Mouse (Mus musculus) MEL (cell line): Measurements from ENCODE around the gene 1700123K08Rik. TPM values are rescaled to one million over a fixed set of nuclear protein-coding genes. Genes with fewer than 3 reads are reported as not detected.

Experiments used
- DNase-seq: peaks from one replicate; pipeline ENCODE4 v3.0.0; 2011; ENCODE audit warnings: low read depth, low spot score
- H3K27ac ChIP-seq: 2 replicates; pipeline ENCODE4 v1.5.1; 2012; ENCODE audit warnings: low read depth, mild to moderate bottlenecking, control low read depth, low read length, moderate library complexity; ENCODE audit not compliant: control insufficient read depth
- H3K27me3 ChIP-seq, 2 experiments: fragments of 150-350 bp in 1 of 2; sonication (generic) in 1 of 2; 2 replicates each; pipeline ENCODE4 v1.6.1; 2012; ENCODE audit warnings: low read length in 2 of 2, mild to moderate bottlenecking in 2 of 2, improper control_type of control experiment in 1 of 2, moderate library complexity in 1 of 2; ENCODE audit not compliant: insufficient read depth in 2 of 2, control insufficient read depth in 1 of 2
- H3K36me3 ChIP-seq, 2 experiments: 2 replicates each; pipeline ENCODE4 v1.6.1; 2012 to 2014; ENCODE audit warnings: low read length in 2 of 2, improper control_type of control experiment in 1 of 2, inconsistent platforms in 1 of 2, mild to moderate bottlenecking in 1 of 2; ENCODE audit not compliant: insufficient read depth in 2 of 2, control insufficient read depth in 1 of 2
- H3K4me1 ChIP-seq, 2 experiments: fragments of 150-350 bp in 1 of 2; sonication (generic) in 1 of 2; 2 replicates each; pipeline ENCODE4 v1.6.1; 2012; ENCODE audit warnings: low read length in 2 of 2, improper control_type of control experiment in 1 of 2, mild to moderate bottlenecking in 1 of 2; ENCODE audit not compliant: insufficient read depth in 2 of 2, control insufficient read depth in 1 of 2
- H3K4me3 ChIP-seq, 2 experiments: fragments of 150-350 bp in 1 of 2; sonication (generic) in 1 of 2; 2 replicates each; pipeline ENCODE4 v1.5.1; 2012; ENCODE audit warnings: low read depth in 2 of 2, low read length in 2 of 2, mild to moderate bottlenecking in 2 of 2, moderate library complexity in 2 of 2, control low read depth in 1 of 2, improper control_type of control experiment in 1 of 2; ENCODE audit not compliant: control insufficient read depth in 1 of 2, insufficient read depth in 1 of 2
- H3K79me2 ChIP-seq: 2 replicates; pipeline ENCODE4 v1.6.1; 2012; ENCODE audit warnings: mild to moderate bottlenecking, low read length, moderate library complexity; ENCODE audit not compliant: control insufficient read depth, poor library complexity, insufficient read depth
- H3K9ac ChIP-seq: 2 replicates; pipeline ENCODE4 v1.6.1; 2012; ENCODE audit warnings: low read depth, mild to moderate bottlenecking, control low read depth, low read length, moderate library complexity; ENCODE audit not compliant: control insufficient read depth, poor library complexity, severe bottlenecking
- H3K9me3 ChIP-seq: fragments of 150-350 bp; sonication (generic); replicated peaks from 2 replicates; pipeline ENCODE4 v1.6.1; 2012; ENCODE audit warnings: mild to moderate bottlenecking, low read length, improper control_type of control experiment, moderate library complexity; ENCODE audit not compliant: insufficient read depth
- CHD2 ChIP-seq: IDR thresholded peaks from 2 replicates; pipeline ENCODE4 v1.6.1; 2011; ENCODE audit warnings: low read length, improper control_type of control experiment
- CTCF ChIP-seq, 3 experiments: IDR thresholded peaks in 2 of 3; conservative IDR thresholded peaks in 1 of 3; 2 replicates each; pipeline ENCODE4 v1.5.1; 2011 to 2012; ENCODE audit warnings: low read length in 3 of 3, low read depth in 2 of 3, mild to moderate bottlenecking in 2 of 3, improper control_type of control experiment in 1 of 3, inconsistent platforms in 1 of 3, mixed read lengths in 1 of 3, moderate library complexity in 1 of 3; ENCODE audit not compliant: control insufficient read depth in 1 of 3, insufficient read depth in 1 of 3, poor library complexity in 1 of 3, severe bottlenecking in 1 of 3
- E2F4 ChIP-seq: IDR thresholded peaks from 2 replicates; pipeline ENCODE4 v1.6.1; 2011; ENCODE audit warnings: low read depth, low read length, improper control_type of control experiment, borderline replicate concordance
- EP300 ChIP-seq, 2 experiments: IDR thresholded peaks; 2 replicates each; pipeline ENCODE4 v1.6.1; 2011; ENCODE audit warnings: improper control_type of control experiment in 2 of 2, low read length in 2 of 2, low read depth in 1 of 2, mild to moderate bottlenecking in 1 of 2
- ETS1 ChIP-seq: IDR thresholded peaks from 2 replicates; pipeline ENCODE4 v1.6.1; 2012; ENCODE audit warnings: low read depth, mild to moderate bottlenecking, inconsistent platforms, low read length, improper control_type of control experiment, moderate library complexity
- GABPA ChIP-seq: IDR thresholded peaks from 2 replicates; pipeline ENCODE4 v1.6.1; 2012; ENCODE audit warnings: low read depth, mild to moderate bottlenecking, inconsistent platforms, low read length, improper control_type of control experiment, moderate library complexity
- GATA1 ChIP-seq: IDR thresholded peaks from 2 replicates; pipeline ENCODE4 v1.6.1; 2011; ENCODE audit warnings: low read depth, low read length, improper control_type of control experiment
- KAT2A ChIP-seq: conservative IDR thresholded peaks from 2 replicates; pipeline ENCODE4 v1.6.1; 2012; ENCODE audit warnings: low read depth, low read length, improper control_type of control experiment, inconsistent platforms
- MAFK ChIP-seq: IDR thresholded peaks from 2 replicates; pipeline ENCODE4 v1.6.1; 2011; ENCODE audit warnings: low read depth, mild to moderate bottlenecking, low read length, improper control_type of control experiment, borderline replicate concordance
- MAX ChIP-seq: IDR thresholded peaks from 2 replicates; pipeline ENCODE4 v1.6.1; 2011; ENCODE audit warnings: low read length, improper control_type of control experiment
- MEF2A ChIP-seq: IDR thresholded peaks from 2 replicates; pipeline ENCODE4 v1.6.1; 2014; ENCODE audit warnings: low read depth, mild to moderate bottlenecking, inconsistent platforms, low read length, improper control_type of control experiment; ENCODE audit not compliant: poor library complexity, insufficient replicate concordance, severe bottlenecking; ENCODE audit errors: extremely low read depth
- MXI1 ChIP-seq: IDR thresholded peaks from 2 replicates; pipeline ENCODE4 v1.6.1; 2011; ENCODE audit warnings: mild to moderate bottlenecking, low read depth, low read length, improper control_type of control experiment
- MYB ChIP-seq: IDR thresholded peaks from 2 replicates; pipeline ENCODE4 v1.6.1; 2011; ENCODE audit warnings: mild to moderate bottlenecking, low read depth, low read length, improper control_type of control experiment
- NELFE ChIP-seq: IDR thresholded peaks from 2 replicates; pipeline ENCODE4 v1.6.1; 2011; ENCODE audit warnings: low read depth, low read length, improper control_type of control experiment
- NRF1 ChIP-seq: IDR thresholded peaks from 2 replicates; pipeline ENCODE4 v1.6.1; 2014; ENCODE audit warnings: low read depth, mild to moderate bottlenecking, inconsistent platforms, low read length, improper control_type of control experiment, moderate library complexity; ENCODE audit not compliant: poor library complexity, insufficient read depth, severe bottlenecking
- POLR2A ChIP-seq, 2 experiments: IDR thresholded peaks; 2 replicates each; pipeline ENCODE4 v1.6.1; 2011 to 2012; ENCODE audit warnings: low read length in 2 of 2, mild to moderate bottlenecking in 2 of 2, control low read depth in 1 of 2, improper control_type of control experiment in 1 of 2, low read depth in 1 of 2, moderate library complexity in 1 of 2; ENCODE audit not compliant: control insufficient read depth in 1 of 2, insufficient read depth in 1 of 2, poor library complexity in 1 of 2
- POLR2AphosphoS2 ChIP-seq: IDR thresholded peaks from 2 replicates; pipeline ENCODE4 v1.6.1; 2011; ENCODE audit warnings: low read length, improper control_type of control experiment
- POLR2AphosphoS5 ChIP-seq: IDR thresholded peaks from 2 replicates; pipeline ENCODE4 v1.6.1; 2012; ENCODE audit warnings: low read depth, borderline replicate concordance, mild to moderate bottlenecking, inconsistent platforms, low read length, moderate library complexity, mixed read lengths
- RAD21 ChIP-seq: IDR thresholded peaks from 2 replicates; pipeline ENCODE4 v1.6.1; 2011; ENCODE audit warnings: mild to moderate bottlenecking, low read depth, low read length, improper control_type of control experiment
- SMC3 ChIP-seq: IDR thresholded peaks from 2 replicates; pipeline ENCODE4 v1.6.1; 2011; ENCODE audit warnings: low read depth, low read length, improper control_type of control experiment
- TAL1 ChIP-seq: IDR thresholded peaks from 2 replicates; pipeline ENCODE4 v1.6.1; 2012; ENCODE audit warnings: mild to moderate bottlenecking, inconsistent platforms, low read length, moderate library complexity, mixed read lengths
- TCF12 ChIP-seq: IDR thresholded peaks from 2 replicates; pipeline ENCODE4 v1.6.1; 2014; ENCODE audit warnings: low read depth, mild to moderate bottlenecking, inconsistent platforms, low read length, improper control_type of control experiment, moderate library complexity
- USF1 ChIP-seq: IDR thresholded peaks from 2 replicates; pipeline ENCODE4 v1.6.1; 2014; ENCODE audit warnings: low read depth, mild to moderate bottlenecking, inconsistent platforms, low read length, improper control_type of control experiment, moderate library complexity
- ZC3H11A ChIP-seq: IDR thresholded peaks from 2 replicates; pipeline ENCODE4 v1.6.1; 2012; ENCODE audit warnings: low read depth, mild to moderate bottlenecking, inconsistent platforms, low read length, improper control_type of control experiment
- ZKSCAN1 ChIP-seq: IDR thresholded peaks from 2 replicates; pipeline ENCODE4 v1.6.1; 2012; ENCODE audit warnings: low read depth, mild to moderate bottlenecking, inconsistent platforms, low read length, improper control_type of control experiment, moderate library complexity
- ZNF384 ChIP-seq: IDR thresholded peaks from 2 replicates; pipeline ENCODE4 v1.6.1; 2012; ENCODE audit warnings: low read depth, mild to moderate bottlenecking, inconsistent platforms, low read length, improper control_type of control experiment
- polyA plus RNA-seq, 2 experiments: library from polyadenylated mRNA; stranded (reverse) in 1 of 2; unstranded in 1 of 2; fragments of >175 nt in 1 of 2; fragments of >200 nt in 1 of 2; gene quantifications; 2 replicates each; pipeline versions ENCODE4 v1.2.1 to v1.2.4; 2012; ENCODE audit warnings: low replicate concordance in 2 of 2, low read depth in 1 of 2; ENCODE audit not compliant: insufficient read length in 2 of 2, insufficient read depth in 1 of 2, missing spikeins in 1 of 2
- total RNA-seq: library from RNA; depleted of rRNA; stranded (reverse); fragments of 300-350 nt; gene quantifications from 2 replicates; pipeline ENCODE4 v1.2.3, GENCODE M21; 2012

Gene 1700123K08Rik
- total and polyA plus RNA-seq, 3 experiments, result not detected

DNA sequence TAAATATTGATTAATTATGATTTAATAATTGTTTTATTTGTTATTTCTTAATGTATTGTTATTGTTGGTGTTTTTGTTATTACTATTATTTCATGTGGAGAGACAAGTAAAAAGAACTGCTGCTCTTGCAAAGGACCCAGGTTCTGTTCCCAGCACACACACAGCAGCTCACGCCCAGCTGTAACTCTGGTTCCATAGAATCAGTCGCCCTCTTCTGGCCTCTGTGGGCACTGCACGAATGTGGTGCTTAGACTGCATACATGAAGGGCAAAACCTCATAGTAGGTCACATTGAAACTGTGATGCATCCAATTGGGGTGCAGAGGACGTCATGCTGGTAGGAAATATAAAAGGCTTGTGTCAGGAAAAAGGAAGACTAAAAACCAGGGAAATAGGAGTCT, 7.1 kb upstream of the 1700123K08Rik start:
- no peak overlapping the region for H3K9ac ChIP-seq
- peak; percentile 55 for DNase-seq
- no peaks in the 10 kb centered on the region for H3K36me3 ChIP-seq
- H3K27ac ChIP-seq, result no peak overlapping the region
- H3K79me2 ChIP-seq, result no peaks in the 10 kb centered on the region
- no peaks in the 10 kb centered on the region for H3K4me1 ChIP-seq
- H3K27me3 ChIP-seq, result no peaks in the 10 kb centered on the region
- H3K9me3 ChIP-seq, result no peaks in the 10 kb centered on the region
- no peak overlapping the region for H3K4me3 ChIP-seq
- no peak for TF ChIP-seq ZC3H11A
- no peak for TF ChIP-seq GATA1
- TF ChIP-seq NRF1, result no peak
- TF ChIP-seq POLR2AphosphoS2, result no peak
- TF ChIP-seq TCF12, result no peak
- TF ChIP-seq MYB, result no peak
- no peak for TF ChIP-seq MAX
- no peak for TF ChIP-seq USF1
- TF ChIP-seq TAL1, result no peak
- TF ChIP-seq POLR2A (IDR thresholded peaks at IDR 0.05; ENCODE audit: control insufficient read depth in 1 of 2, insufficient read depth in 1 of 2, low read depth in 1 of 2, low read length in 2 of 2, poor library complexity in 1 of 2), result no peak
- TF ChIP-seq ZKSCAN1, result no peak
- TF ChIP-seq E2F4, result no peak
- TF ChIP-seq MXI1, result no peak
- TF ChIP-seq MEF2A, result no peak
- no peak for TF ChIP-seq CHD2
- TF ChIP-seq RAD21, result peak; percentile 22
- no peak for TF ChIP-seq MAFK
- TF ChIP-seq ETS1, result no peak
- no peak for TF ChIP-seq GABPA
- TF ChIP-seq NELFE, result no peak
- TF ChIP-seq ZNF384, result no peak
- TF ChIP-seq KAT2A, result no peak
- no peak for TF ChIP-seq POLR2AphosphoS5
- TF ChIP-seq SMC3, result peak; percentile 50
- no peak for TF ChIP-seq EP300 (IDR thresholded peaks at IDR 0.05; ENCODE audit: low read depth in 1 of 2, low read length in 2 of 2)
- TF ChIP-seq CTCF (IDR thresholded peaks at IDR 0.05 in 2 of 3, conservative IDR thresholded peaks at IDR 0.05 in 1 of 3; ENCODE audit: control insufficient read depth in 1 of 3, insufficient read depth in 1 of 3, low read depth in 2 of 3, low read length in 3 of 3, poor library complexity in 1 of 3, severe bottlenecking in 1 of 3), result peak; percentile 30 to 45 (median 33)
- TF ChIP-seq, all 39 proteins: peak for 3
